Mouse (Mus musculus) gastrocnemius, postnatal 14 days (tissue): ENCODE data around the gene Cdc25b. TPM values are rescaled to one million over a fixed set of nuclear protein-coding genes. Genes with fewer than 3 reads are reported as not detected.

Source experiments
- total RNA-seq, 2 experiments: library from RNA; stranded (reverse); gene quantifications; 2 replicates each; pipeline ENCODE4 v1.2.3; 2021

Cdc25b gene
- total RNA-seq, 2 experiments from 2014 or later, result 4.7 to 5.4 TPM

Other genes starting within 250 kb of the Cdc25b start
- gene Gfra4, start 143.9 kb upstream of the Cdc25b start, total RNA-seq, result 1 to 10 TPM; 3.8 to 5.1 TPM
- gene Adam33, start 123.1 kb upstream of the Cdc25b start, total RNA-seq, result 1 to 10 TPM; 2.5 to 3.9 TPM
- gene Siglec1, start 100.2 kb upstream of the Cdc25b start, total RNA-seq, result under 1 TPM; 0.78 to 0.90 TPM
- gene Hspa12b, start 59.7 kb upstream of the Cdc25b start, total RNA-seq, result 10 to 100 TPM; 14.5 to 18.3 TPM
- not detected for gene Gm11037, start 53.5 kb upstream of the Cdc25b start, total RNA-seq
- gene 1700037H04Rik, start 26.9 kb upstream of the Cdc25b start, total RNA-seq, result 1 to 10 TPM; 5.8 to 6.2 TPM
- gene Cenpb, start 6.9 kb upstream of the Cdc25b start, total RNA-seq, result 10 to 100 TPM; 49.6 to 50.8 TPM
- 1 to 10 TPM; 2.5 to 2.9 TPM for gene Spef1, start 333 bp downstream of the Cdc25b start, total RNA-seq
- gene Ap5s1, start 20.1 kb downstream of the Cdc25b start, total RNA-seq, result 10 to 100 TPM; 14.9 to 17.4 TPM
- 10 to 100 TPM; 32.4 to 33.3 TPM for gene Mavs, start 47.1 kb downstream of the Cdc25b start, total RNA-seq
- 10 to 100 TPM; 21.9 to 22.8 TPM for gene Pank2, start 75.5 kb downstream of the Cdc25b start, total RNA-seq
- gene Rnf24, start 165.9 kb downstream of the Cdc25b start, total RNA-seq, result 1 to 10 TPM; 1.5 to 2.4 TPM